Mouse (Mus musculus): ENCODE data around the gene Nenf. TPM values are rescaled to one million over a fixed set of nuclear protein-coding genes. Genes with fewer than 3 reads are reported as not detected.

Gene Nenf
- polyA plus RNA-seq (2012; ENCODE audit: insufficient read depth, insufficient read length, low replicate concordance, missing spikeins): not detected in 2 replicates

DNA sequence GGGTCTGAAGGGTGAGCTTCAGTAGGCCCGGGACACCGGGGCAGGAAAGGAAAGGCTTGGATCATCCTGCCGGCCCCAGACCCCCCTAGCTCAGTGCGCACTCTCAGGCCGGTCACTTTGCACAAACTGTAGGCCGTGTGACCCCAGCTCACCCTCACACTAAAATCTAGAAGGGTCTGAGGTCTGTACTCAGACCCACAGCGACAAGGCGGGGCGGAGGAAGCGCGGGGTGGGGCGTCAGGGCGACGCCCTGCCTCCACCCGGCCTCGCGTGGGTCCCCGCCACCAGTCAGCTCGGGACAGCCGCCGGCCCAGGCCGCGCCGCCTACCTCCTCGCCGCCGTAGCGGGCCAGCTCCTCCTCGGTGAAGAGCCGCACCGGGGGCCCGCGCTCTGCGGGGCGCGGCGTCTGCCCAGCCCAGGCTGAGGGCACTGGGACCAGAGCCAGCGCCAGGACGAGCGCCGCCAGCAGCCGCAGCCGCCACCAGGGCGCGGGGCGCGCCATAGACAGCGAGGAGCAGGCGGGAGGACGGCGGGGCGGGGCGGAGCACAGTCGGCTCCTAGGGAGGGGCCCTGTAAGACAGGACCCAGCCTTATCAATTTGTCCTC lies at the start of gene Nenf:
Nenf (minus strand) TSS at position 604 of the 606 bp plus-strand sequence.
- peak within 1 kb of the TSS; percentile 34; the same call in 1 of the 2 replicates for H3K27ac ChIP-seq (ENCODE audit: insufficient read depth, low read depth, low read length)
- H3K4me3 ChIP-seq (ENCODE audit: insufficient read depth, low read depth, low read length): peak within 1 kb of the TSS; percentile 79
- TF ChIP-seq CTCF (IDR thresholded peaks at IDR 0.05; ENCODE audit: insufficient read depth, low read depth, low read length) (peak; percentile 24; the same call in 1 of the 2 replicates), POLR2A (IDR thresholded peaks at IDR 0.05; ENCODE audit: insufficient read depth, low read depth, low read length) (peak; percentile 54)
- peaks cover 5% of the 10 kb centered on the region; the same call in 1 of the 2 replicates for H3K4me1 ChIP-seq (ENCODE audit: control insufficient read depth, insufficient read depth, low read length)
- WGBS: under 1% methylated on average over 54 of the region's 54 CpGs

DNA sequence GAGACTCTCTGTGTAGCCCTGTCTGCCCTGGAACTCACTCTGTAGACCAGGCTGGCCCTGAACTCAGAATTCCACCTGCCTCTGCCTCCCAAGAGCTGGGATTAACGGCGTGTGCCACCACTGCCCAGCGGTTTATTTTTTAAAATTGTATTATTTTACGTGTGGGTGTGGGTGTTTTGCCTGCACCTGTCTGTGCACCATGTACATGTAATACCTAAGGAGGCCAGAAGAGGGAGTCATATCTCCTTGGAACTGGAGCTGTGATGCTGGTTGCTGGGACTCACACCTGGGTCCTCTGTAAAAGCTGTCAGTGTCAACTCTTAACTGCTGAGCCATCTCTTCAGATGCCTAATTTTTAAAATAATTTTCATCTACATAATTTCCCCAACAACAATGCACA lies 46.5 kb upstream of the Nenf start:
- WGBS: 61% methylated on average over 4 of the region's 4 CpGs
- Histone ChIP-seq H3K4me1 (ENCODE audit: control insufficient read depth, insufficient read depth, low read length) (no peaks in the 10 kb centered on the region), H3K27ac (ENCODE audit: insufficient read depth, low read depth, low read length) (no peak overlapping the region), H3K4me3 (ENCODE audit: insufficient read depth, low read depth, low read length) (no peak overlapping the region)
- no peak for TF ChIP-seq POLR2A (IDR thresholded peaks at IDR 0.05; ENCODE audit: insufficient read depth, low read depth, low read length)

DNA sequence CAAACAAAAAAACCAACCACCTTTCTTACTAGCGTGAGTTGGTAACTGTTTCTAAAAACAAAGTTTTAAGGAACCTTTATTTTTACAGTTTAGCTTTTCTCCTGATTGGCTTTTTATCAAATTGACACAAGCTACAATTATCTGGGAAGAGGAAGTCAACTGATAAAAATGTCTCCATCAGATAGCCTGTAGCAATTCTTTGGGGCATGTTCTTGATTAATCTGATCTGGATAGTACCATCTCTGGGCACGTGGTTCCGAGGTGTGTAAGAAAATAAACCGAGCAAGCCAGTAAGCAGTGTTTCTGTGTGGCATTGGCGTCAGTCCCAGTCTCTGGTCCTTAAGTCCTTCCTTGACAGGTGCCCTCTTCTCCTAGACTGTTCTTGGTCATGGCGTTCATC lies 44.4 kb upstream of the Nenf start:
- H3K4me1 ChIP-seq (ENCODE audit: control insufficient read depth, insufficient read depth, low read length): no peaks in the 10 kb centered on the region
- TF ChIP-seq CTCF (IDR thresholded peaks at IDR 0.05; ENCODE audit: insufficient read depth, low read depth, low read length) (no peak), POLR2A (IDR thresholded peaks at IDR 0.05; ENCODE audit: insufficient read depth, low read depth, low read length) (no peak)
- H3K4me3 ChIP-seq (ENCODE audit: insufficient read depth, low read depth, low read length): no peak overlapping the region
- no peak overlapping the region for H3K27ac ChIP-seq (ENCODE audit: insufficient read depth, low read depth, low read length)
- 73% methylated on average over 6 of the region's 6 CpGs for WGBS

DNA sequence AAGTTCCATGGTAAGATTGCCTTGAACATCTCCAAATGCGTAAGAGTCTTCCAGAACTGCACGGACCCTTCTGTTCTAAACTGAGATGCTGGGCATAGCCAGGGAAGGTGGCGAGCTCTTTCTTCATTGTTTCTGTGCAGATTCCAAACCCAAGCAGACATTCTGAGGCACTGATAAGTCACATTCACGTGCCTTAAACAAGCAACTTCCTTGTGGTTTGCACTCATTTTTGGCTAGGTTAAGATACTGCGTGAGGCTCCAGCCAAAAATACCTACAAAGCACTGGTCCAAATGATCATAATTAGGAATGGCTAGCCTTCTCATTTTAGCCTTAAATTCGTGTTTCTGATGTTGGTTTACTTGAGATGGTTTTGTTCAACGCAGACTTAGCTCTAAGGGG lies 41.5 kb upstream of the Nenf start:
- Histone ChIP-seq H3K4me3 (ENCODE audit: insufficient read depth, low read depth, low read length) (no peak overlapping the region), H3K4me1 (ENCODE audit: control insufficient read depth, insufficient read depth, low read length) (no peaks in the 10 kb centered on the region; the same call in 1 of the 2 replicates), H3K27ac (ENCODE audit: insufficient read depth, low read depth, low read length) (no peak overlapping the region)
- 81% methylated on average over 7 of the region's 7 CpGs for WGBS
- TF ChIP-seq CTCF (IDR thresholded peaks at IDR 0.05; ENCODE audit: insufficient read depth, low read depth, low read length): no peak
- TF ChIP-seq POLR2A (IDR thresholded peaks at IDR 0.05; ENCODE audit: insufficient read depth, low read depth, low read length): no peak

DNA sequence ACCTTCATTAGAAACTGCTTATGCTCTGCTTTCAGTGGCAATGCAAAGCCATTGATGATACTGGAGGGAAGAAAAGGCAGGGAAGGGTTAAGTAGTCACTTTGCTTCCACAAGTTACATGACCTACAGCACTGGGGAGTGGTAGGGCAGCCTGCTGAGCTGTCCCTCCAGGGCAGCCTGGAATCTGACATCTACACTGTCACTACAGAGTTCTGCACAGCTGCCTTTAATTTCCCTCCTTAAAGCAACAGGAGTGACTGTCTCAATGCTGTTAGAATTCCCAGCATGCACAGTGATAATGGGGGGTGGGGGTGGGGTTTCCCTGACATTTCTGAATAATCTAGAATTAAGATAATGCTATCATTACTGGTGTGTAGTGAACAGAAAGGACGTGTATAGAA lies 38.9 kb upstream of the Nenf start:
- 31% methylated on average over 1 of the region's 1 CpGs for WGBS
- H3K4me3 ChIP-seq (ENCODE audit: insufficient read depth, low read depth, low read length): no peak overlapping the region
- TF ChIP-seq POLR2A (IDR thresholded peaks at IDR 0.05; ENCODE audit: insufficient read depth, low read depth, low read length) (no peak), CTCF (IDR thresholded peaks at IDR 0.05; ENCODE audit: insufficient read depth, low read depth, low read length) (no peak)
- no peak overlapping the region for H3K27ac ChIP-seq (ENCODE audit: insufficient read depth, low read depth, low read length)
- peaks cover 2% of the 10 kb centered on the region; the same call in 1 of the 2 replicates for H3K4me1 ChIP-seq (ENCODE audit: control insufficient read depth, insufficient read depth, low read length)

DNA sequence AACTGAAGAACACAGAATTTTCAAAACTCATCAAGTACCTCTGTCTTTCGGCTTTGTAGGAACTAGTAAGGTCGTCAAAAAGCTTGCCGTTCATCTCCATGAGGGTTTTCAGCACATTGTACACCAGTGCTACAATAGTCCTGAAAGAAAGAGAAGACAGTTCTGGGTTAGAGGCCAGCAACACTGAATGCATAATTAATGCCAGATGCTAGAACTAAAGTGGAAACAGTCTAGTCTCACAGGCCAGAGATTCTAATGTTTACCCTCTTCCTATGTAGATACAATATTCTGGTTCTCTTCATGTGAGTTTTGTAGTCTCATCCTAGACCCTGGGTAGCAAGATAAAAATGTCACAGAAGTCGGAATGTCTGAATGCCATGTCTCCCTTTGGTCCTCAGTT lies 35.8 kb upstream of the Nenf start:
- Histone ChIP-seq H3K27ac (ENCODE audit: insufficient read depth, low read depth, low read length) (no peak overlapping the region), H3K4me1 (ENCODE audit: control insufficient read depth, insufficient read depth, low read length) (peaks cover 2% of the 10 kb centered on the region; the same call in 1 of the 2 replicates), H3K4me3 (ENCODE audit: insufficient read depth, low read depth, low read length) (no peak overlapping the region)
- 50% methylated on average over 4 of the region's 4 CpGs for WGBS
- no peak for TF ChIP-seq POLR2A (IDR thresholded peaks at IDR 0.05; ENCODE audit: insufficient read depth, low read depth, low read length)
- TF ChIP-seq CTCF (IDR thresholded peaks at IDR 0.05; ENCODE audit: insufficient read depth, low read depth, low read length): no peak

DNA sequence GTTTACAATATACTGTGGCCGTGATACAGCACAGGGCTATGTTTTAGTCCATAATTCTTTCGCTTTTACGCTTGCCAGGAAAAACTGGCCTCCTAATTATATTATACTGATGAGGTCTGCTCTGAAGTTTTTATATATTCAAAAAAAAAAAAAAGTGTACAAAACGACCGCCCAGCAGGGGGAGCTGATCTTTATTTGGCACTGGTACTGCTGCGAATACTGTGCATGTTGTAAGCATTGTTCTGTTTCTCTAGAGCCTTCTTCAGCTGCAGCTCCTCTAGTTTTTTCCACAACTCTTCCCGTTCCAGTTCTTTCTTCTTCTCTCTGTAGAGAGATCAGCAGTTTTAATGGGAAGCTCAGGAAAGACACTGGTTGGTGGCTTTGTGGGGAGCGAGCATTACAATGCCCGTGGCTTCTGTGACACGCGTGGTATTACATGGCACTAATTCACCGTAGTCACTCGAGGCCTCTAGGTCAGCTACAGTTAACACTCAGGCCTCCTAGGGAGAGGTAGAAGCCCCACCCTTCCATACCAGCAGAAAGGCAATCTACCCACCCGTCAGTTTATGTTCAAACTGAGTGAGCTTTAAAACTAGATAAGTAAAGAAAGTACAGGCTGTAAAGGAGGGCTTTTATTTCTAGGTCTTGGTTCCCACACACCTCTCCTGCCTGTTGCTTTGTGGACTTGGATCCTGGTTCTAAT lies 34.9 kb upstream of the Nenf start:
- no peak for TF ChIP-seq CTCF (IDR thresholded peaks at IDR 0.05; ENCODE audit: insufficient read depth, low read depth, low read length)
- no peak for TF ChIP-seq POLR2A (IDR thresholded peaks at IDR 0.05; ENCODE audit: insufficient read depth, low read depth, low read length)

DNA sequence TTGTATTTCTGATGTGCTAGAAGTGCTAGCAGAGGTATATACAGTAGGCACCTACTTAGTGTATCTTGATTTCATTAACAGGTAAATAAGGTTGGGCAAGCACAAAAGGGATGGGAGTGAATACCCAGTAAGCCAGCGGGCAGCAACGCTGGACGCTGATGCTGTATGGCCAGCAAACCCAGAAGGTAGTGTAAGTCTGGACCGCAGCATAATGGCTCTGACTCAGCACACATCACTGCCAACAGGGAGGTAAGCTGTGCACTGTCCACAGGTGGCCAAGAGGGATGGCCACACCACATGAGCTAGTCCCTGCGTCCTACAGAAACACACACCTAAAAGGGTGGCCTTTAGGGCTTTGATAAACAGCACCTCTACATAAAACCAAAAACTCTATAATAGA lies 32.4 kb upstream of the Nenf start:
- 90% methylated on average over 5 of the region's 5 CpGs for WGBS
- Histone ChIP-seq H3K27ac (ENCODE audit: insufficient read depth, low read depth, low read length) (no peak overlapping the region), H3K4me3 (ENCODE audit: insufficient read depth, low read depth, low read length) (no peak overlapping the region), H3K4me1 (ENCODE audit: control insufficient read depth, insufficient read depth, low read length) (0 out of 2 replicates have a peak, but pooled peaks cover 2% of the 10 kb centered on the region)
- no peak for TF ChIP-seq POLR2A (IDR thresholded peaks at IDR 0.05; ENCODE audit: insufficient read depth, low read depth, low read length)
- no peak for TF ChIP-seq CTCF (IDR thresholded peaks at IDR 0.05; ENCODE audit: insufficient read depth, low read depth, low read length)

More for the DNA sequence above, 34.9 kb upstream of the Nenf start:
- Histone ChIP-seq H3K4me1 (ENCODE audit: control insufficient read depth, insufficient read depth, low read length) (peaks cover 2% of the 10 kb centered on the region; the same call in 1 of the 2 replicates), H3K4me3 (ENCODE audit: insufficient read depth, low read depth, low read length) (no peak overlapping the region), H3K27ac (ENCODE audit: insufficient read depth, low read depth, low read length) (0 out of 2 replicates have a peak overlapping the region, but pooled peaks have one; percentile 15)
- 42% methylated on average over 14 of the region's 14 CpGs for WGBS

DNA sequence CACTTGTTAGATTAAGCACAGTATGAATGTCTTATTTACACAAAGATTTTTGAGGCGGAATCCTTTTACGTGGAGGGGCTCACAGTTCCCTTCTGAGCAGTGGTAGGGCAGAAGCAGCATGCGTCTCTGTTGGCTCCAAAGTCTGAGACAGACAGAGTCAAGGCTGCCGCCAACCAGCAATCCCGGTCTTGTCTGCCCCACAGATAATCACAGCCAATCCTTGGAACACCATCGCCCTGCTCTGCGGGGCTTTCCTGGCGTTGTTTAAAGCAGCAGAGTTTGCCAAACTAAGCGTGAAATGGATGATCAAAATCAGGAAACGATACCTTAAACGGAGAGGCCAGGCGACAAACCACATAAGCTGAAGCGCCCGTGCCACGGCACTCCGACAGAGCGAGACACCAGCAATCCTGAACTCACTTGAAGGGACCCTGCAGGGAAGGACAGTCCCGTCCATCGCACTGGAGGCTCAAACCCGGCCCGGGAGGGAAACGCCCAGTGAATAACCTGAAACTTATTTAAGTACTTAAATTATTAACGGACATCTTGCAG lies 31.6 kb upstream of the Nenf start:
- H3K4me1 ChIP-seq (ENCODE audit: control insufficient read depth, insufficient read depth, low read length): 0 out of 2 replicates have a peak, but pooled peaks cover 2% of the 10 kb centered on the region
- no peak overlapping the region for H3K4me3 ChIP-seq (ENCODE audit: insufficient read depth, low read depth, low read length)
- TF ChIP-seq POLR2A (IDR thresholded peaks at IDR 0.05; ENCODE audit: insufficient read depth, low read depth, low read length) (no peak), CTCF (IDR thresholded peaks at IDR 0.05; ENCODE audit: insufficient read depth, low read depth, low read length) (no peak)
- H3K27ac ChIP-seq (ENCODE audit: insufficient read depth, low read depth, low read length): no peak overlapping the region
- 73% methylated on average over 23 of the region's 23 CpGs for WGBS
